Mouse (Mus musculus): Measurements from ENCODE around the gene Tmem207. TPM values are rescaled to one million over a fixed set of nuclear protein-coding genes. Genes with fewer than 3 reads are reported as not detected.
"Not testable (repeated sequence)": the region's sequence is repeated elsewhere in the genome, so short reads cannot be mapped to it uniquely, and the experiment has no call there.

Tmem207 gene
- polyA plus RNA-seq, 1 experiment from 2014 or later = not detected

GRCm38 (mm10) chr16:26527931-26528666 is 1.5 kb upstream of the Tmem207 start:
- Histone ChIP-seq H3K9me3 (no peaks in the 10 kb centered on the region), H3K27me3 (replicated peaks; ENCODE audit: low read depth, poor library complexity, severe bottlenecking) (no peaks in the 10 kb centered on the region), H3K27ac (replicated peaks) (no peak overlapping the region), H3K4me1 (no peaks in the 10 kb centered on the region), H3K36me3 (replicated peaks) (no peaks in the 10 kb centered on the region), H3K4me3 (no peak overlapping the region)
- WGBS = 86% methylated on average over 10 of the region's 10 CpGs
- DNase-seq (ENCODE audit: low spot score) = no peak

GRCm38 (mm10) chr16:26525832-26526231 is 737 bp downstream of the Tmem207 start:
- Histone ChIP-seq H3K36me3 (replicated peaks) (no peaks in the 10 kb centered on the region), H3K4me3 (no peak overlapping the region), H3K9me3 (no peaks in the 10 kb centered on the region), H3K27me3 (replicated peaks; ENCODE audit: low read depth, poor library complexity, severe bottlenecking) (no peaks in the 10 kb centered on the region), H3K27ac (replicated peaks) (no peak overlapping the region), H3K4me1 (no peaks in the 10 kb centered on the region)
- no peak for DNase-seq (ENCODE audit: low spot score)
- 85% methylated on average over 5 of the region's 5 CpGs for WGBS

GRCm38 (mm10) chr16:26519596-26519995 is 7.0 kb downstream of the Tmem207 start:
- Histone ChIP-seq H3K4me3 (no peak overlapping the region), H3K36me3 (replicated peaks) (no peaks in the 10 kb centered on the region), H3K4me1 (no peaks in the 10 kb centered on the region), H3K9me3 (no peaks in the 10 kb centered on the region), H3K27ac (replicated peaks) (no peak overlapping the region), H3K27me3 (replicated peaks; ENCODE audit: low read depth, poor library complexity, severe bottlenecking) (no peaks in the 10 kb centered on the region)
- peak; percentile 15 for DNase-seq (ENCODE audit: low spot score)
- 60% methylated on average over 2 of the region's 2 CpGs for WGBS

- H3K27me3 ChIP-seq (replicated peaks; ENCODE audit: low read depth, poor library complexity, severe bottlenecking) = no peaks in the 10 kb centered on the region
- no peak overlapping the region for H3K4me3 ChIP-seq
- DNase-seq (ENCODE audit: low spot score) = no peak
- no peaks in the 10 kb centered on the region for H3K4me1 ChIP-seq
- 83% methylated on average over 4 of the region's 4 CpGs for WGBS
- H3K27ac ChIP-seq (replicated peaks) = no peak overlapping the region
- no peaks in the 10 kb centered on the region for H3K36me3 ChIP-seq (replicated peaks)
- H3K9me3 ChIP-seq = no peaks in the 10 kb centered on the region
These were observed 21.6 kb downstream of the Tmem207 start for GRCm38 (mm10) chr16:26504961-26505360.

- Histone ChIP-seq H3K4me1 (no peaks in the 10 kb centered on the region), H3K4me3 (no peak overlapping the region), H3K36me3 (replicated peaks) (no peaks in the 10 kb centered on the region), H3K27ac (replicated peaks) (no peak overlapping the region), H3K27me3 (replicated peaks; ENCODE audit: low read depth, poor library complexity, severe bottlenecking) (no peaks in the 10 kb centered on the region), H3K9me3 (no peaks in the 10 kb centered on the region)
- DNase-seq (ENCODE audit: low spot score) = no peak
- WGBS = 87% methylated on average over 3 of the region's 3 CpGs
These were observed 25.8 kb downstream of the Tmem207 start for GRCm38 (mm10) chr16:26500738-26501137.

GRCm38 (mm10) chr16:26499705-26500104 is 26.9 kb downstream of the Tmem207 start:
- not testable (repeated sequence) for H3K9me3 ChIP-seq; H3K4me3 ChIP-seq; H3K36me3 ChIP-seq (replicated peaks); H3K27ac ChIP-seq (replicated peaks); DNase-seq (ENCODE audit: low spot score); H3K27me3 ChIP-seq (replicated peaks; ENCODE audit: low read depth, poor library complexity, severe bottlenecking); H3K4me1 ChIP-seq
- 95% methylated on average over 3 of the region's 3 CpGs for WGBS

- WGBS = 13% methylated on average over 2 of the region's 2 CpGs
- no peaks in the 10 kb centered on the region for H3K9me3 ChIP-seq
- no peaks in the 10 kb centered on the region for H3K27me3 ChIP-seq (replicated peaks; ENCODE audit: low read depth, poor library complexity, severe bottlenecking)
- no peak for DNase-seq (ENCODE audit: low spot score)
- H3K4me1 ChIP-seq = no peaks in the 10 kb centered on the region
- H3K4me3 ChIP-seq = no peak overlapping the region
- no peaks in the 10 kb centered on the region for H3K36me3 ChIP-seq (replicated peaks)
- H3K27ac ChIP-seq (replicated peaks) = no peak overlapping the region
These were observed 30.8 kb downstream of the Tmem207 start for GRCm38 (mm10) chr16:26495721-26496120.

- Histone ChIP-seq H3K27ac (replicated peaks) (no peak overlapping the region), H3K36me3 (replicated peaks) (no peaks in the 10 kb centered on the region), H3K4me1 (no peaks in the 10 kb centered on the region), H3K9me3 (no peaks in the 10 kb centered on the region), H3K4me3 (no peak overlapping the region), H3K27me3 (replicated peaks; ENCODE audit: low read depth, poor library complexity, severe bottlenecking) (no peaks in the 10 kb centered on the region)
- no peak for DNase-seq (ENCODE audit: low spot score)
- 84% methylated on average over 4 of the region's 4 CpGs for WGBS
These were observed 55.3 kb downstream of the Tmem207 start for GRCm38 (mm10) chr16:26471254-26471653.

GRCm38 (mm10) chr16:26466535-26466934 is 60.0 kb downstream of the Tmem207 start:
- H3K27ac ChIP-seq (replicated peaks) = no peak overlapping the region
- WGBS = 84% methylated on average over 4 of the region's 4 CpGs
- no peaks in the 10 kb centered on the region for H3K36me3 ChIP-seq (replicated peaks)
- H3K9me3 ChIP-seq = no peaks in the 10 kb centered on the region
- H3K4me3 ChIP-seq = no peak overlapping the region
- no peak for DNase-seq (ENCODE audit: low spot score)
- no peaks in the 10 kb centered on the region for H3K27me3 ChIP-seq (replicated peaks; ENCODE audit: low read depth, poor library complexity, severe bottlenecking)
- no peaks in the 10 kb centered on the region for H3K4me1 ChIP-seq

- no peaks in the 10 kb centered on the region for H3K4me1 ChIP-seq
- H3K27me3 ChIP-seq (replicated peaks; ENCODE audit: low read depth, poor library complexity, severe bottlenecking) = no peaks in the 10 kb centered on the region
- H3K36me3 ChIP-seq (replicated peaks) = no peaks in the 10 kb centered on the region
- no peak for DNase-seq (ENCODE audit: low spot score)
- no peak within 1 kb of the TSS for H3K4me3 ChIP-seq
- no peak within 1 kb of the TSS for H3K27ac ChIP-seq (replicated peaks)
- WGBS = 78% methylated on average over 7 of the region's 7 CpGs
- no peaks in the 10 kb centered on the region for H3K9me3 ChIP-seq
These were observed 63.7 kb downstream of the Tmem207 start, which contains the start of gene Cldn16 for GRCm38 (mm10) chr16:26462835-26463234. Gene Cldn16 (plus strand): TSS chr16:26463135.

- Histone ChIP-seq H3K27ac (replicated peaks) (no peak overlapping the region), H3K36me3 (replicated peaks) (no peaks in the 10 kb centered on the region), H3K9me3 (no peaks in the 10 kb centered on the region), H3K4me3 (no peak overlapping the region), H3K27me3 (replicated peaks; ENCODE audit: low read depth, poor library complexity, severe bottlenecking) (no peaks in the 10 kb centered on the region), H3K4me1 (no peaks in the 10 kb centered on the region)
- DNase-seq (ENCODE audit: low spot score) = no peak
- WGBS = 85% methylated on average over 2 of the region's 2 CpGs
These were observed 70.4 kb downstream of the Tmem207 start for GRCm38 (mm10) chr16:26456182-26456581.

GRCm38 (mm10) chr16:26454163-26454562 is 72.4 kb downstream of the Tmem207 start:
- no peak for DNase-seq (ENCODE audit: low spot score)

More at GRCm38 (mm10) chr16:26454163-26454562, 72.4 kb downstream of the Tmem207 start:
- WGBS = 66% methylated on average over 3 of the region's 3 CpGs
- no peaks in the 10 kb centered on the region for H3K36me3 ChIP-seq (replicated peaks)
- no peaks in the 10 kb centered on the region for H3K27me3 ChIP-seq (replicated peaks; ENCODE audit: low read depth, poor library complexity, severe bottlenecking)
- no peak overlapping the region for H3K27ac ChIP-seq (replicated peaks)
- no peaks in the 10 kb centered on the region for H3K9me3 ChIP-seq
- H3K4me3 ChIP-seq = no peak overlapping the region
- no peaks in the 10 kb centered on the region for H3K4me1 ChIP-seq

All from embryonic facial prominence, embryonic 10.5 days (tissue).